Mouse (Mus musculus) limb, embryonic 11.5 days (tissue): Measurements from ENCODE around the gene Kctd5. TPM values are rescaled to one million over a fixed set of nuclear protein-coding genes. Genes with fewer than 3 reads are reported as not detected.

Source experiments
- ATAC-seq: fragments of 200-750 bp; cut with Nextera tagmentation; 2 replicates; pipeline ENCODE4 v1.8.0; 2017; ENCODE audit warnings: low read depth; ENCODE audit not compliant: insufficient number of reproducible peaks, low FRiP score, low TSS enrichment
- DNase-seq: peaks from one replicate; pipeline ENCODE4 v3.0.0-alpha.2; 2015; ENCODE audit warnings: low spot score
- H3K27ac ChIP-seq: fragments of 300-500 bp; sonication (generic); replicated peaks from 2 replicates; pipeline ENCODE4 v1.5.1; 2014; ENCODE audit warnings: low read depth, mild to moderate bottlenecking, low read length
- H3K27me3 ChIP-seq: fragments of 300-500 bp; sonication (generic); 2 replicates; pipeline ENCODE4 v1.6.1; 2014; ENCODE audit warnings: mild to moderate bottlenecking, low read length, mixed read lengths; ENCODE audit not compliant: control insufficient read depth, insufficient read depth
- H3K36me3 ChIP-seq: fragments of 300-500 bp; sonication (generic); 2 replicates; pipeline ENCODE4 v1.6.1; 2014; ENCODE audit warnings: mild to moderate bottlenecking, low read length, moderate library complexity, mixed read lengths; ENCODE audit not compliant: control insufficient read depth, insufficient read depth
- H3K4me1 ChIP-seq: fragments of 300-500 bp; sonication (generic); 2 replicates; pipeline ENCODE4 v1.6.1; 2014; ENCODE audit warnings: low read length, mixed read lengths; ENCODE audit not compliant: control insufficient read depth, insufficient read depth
- H3K4me2 ChIP-seq: fragments of 300-500 bp; sonication (generic); 2 replicates; pipeline ENCODE4 v1.6.1; 2014; ENCODE audit warnings: low read depth, mild to moderate bottlenecking, moderate library complexity; ENCODE audit not compliant: severe bottlenecking
- H3K4me3 ChIP-seq: fragments of 300-500 bp; sonication (generic); 2 replicates; pipeline ENCODE4 v1.5.1; 2014; ENCODE audit warnings: low read depth, low read length
- H3K9ac ChIP-seq: fragments of 300-500 bp; sonication (generic); 2 replicates; pipeline ENCODE4 v1.6.1; 2014; ENCODE audit warnings: mild to moderate bottlenecking, low read length
- H3K9me3 ChIP-seq: fragments of 300-500 bp; sonication (generic); 2 replicates; pipeline ENCODE4 v1.6.1; 2016; ENCODE audit warnings: low read length; ENCODE audit not compliant: control insufficient read depth
- WGBS: fragments of 180-500 bp; shearing (Covaris S2); extraction: QIAGEN DNeasy Blood & Tissue Kit; methylation state at CpG from one replicate; pipeline ENCODE4 v1.1.7; 2014; 5-methylcytosine and 5-hydroxymethylcytosine counted together
- polyA plus RNA-seq: library from polyadenylated mRNA; unstranded; fragments of >200 nt; fragmentation: Nextera tagmentation; extraction: Ambion mirVana; gene quantifications from 2 replicates; pipeline ENCODE4 v1.2.1, GENCODE M21; 2014

Gene Kctd5
- polyA plus RNA-seq = 89.6 and 91.3 TPM in 2 replicates

- Histone ChIP-seq H3K36me3 (no peaks in the 10 kb centered on the region), H3K27ac (no peak within 1 kb of the TSS), H3K4me3 (peak within 1 kb of the TSS; percentile 82), H3K4me2 (peak within 1 kb of the TSS; percentile 68), H3K27me3 (no peaks in the 10 kb centered on the region), H3K9me3 (no peaks in the 10 kb centered on the region), H3K4me1 (peaks cover 6% of the 10 kb centered on the region), H3K9ac (peak within 1 kb of the TSS; percentile 85)
- DNase-seq = peak; percentile 98
- under 1% methylated on average over 53 of the region's 62 CpGs for WGBS
- peak; percentile 96 for ATAC-seq
Measured at GRCm38 (mm10) chr17:24072919-24073696, at the start of gene Kctd5. Gene Kctd5, minus strand, starts transcription at chr17:24073485.

- WGBS = 92% methylated on average over 3 of the region's 3 CpGs
- ATAC-seq = no peak
Measured at GRCm38 (mm10) chr17:24119446-24119845, 46.2 kb upstream of the Kctd5 start.

GRCm38 (mm10) chr17:24113031-24113430, 39.7 kb upstream of the Kctd5 start:
- WGBS = 92% methylated on average over 4 of the region's 4 CpGs
- H3K9me3 ChIP-seq = no peaks in the 10 kb centered on the region
- ATAC-seq = no peak
- H3K27me3 ChIP-seq = no peaks in the 10 kb centered on the region
- no peak for DNase-seq
- H3K4me2 ChIP-seq = no peak overlapping the region
- H3K36me3 ChIP-seq = peaks cover 3% of the 10 kb centered on the region
- H3K9ac ChIP-seq = no peak overlapping the region
- H3K4me1 ChIP-seq = no peaks in the 10 kb centered on the region
- H3K4me3 ChIP-seq = no peak overlapping the region
- no peak overlapping the region for H3K27ac ChIP-seq

More at GRCm38 (mm10) chr17:24119446-24119845, 46.2 kb upstream of the Kctd5 start:
- DNase-seq = no peak
- no peak overlapping the region for H3K27ac ChIP-seq
- H3K4me3 ChIP-seq = no peak overlapping the region
- H3K4me1 ChIP-seq = no peaks in the 10 kb centered on the region
- no peaks in the 10 kb centered on the region for H3K27me3 ChIP-seq
- H3K9me3 ChIP-seq = no peaks in the 10 kb centered on the region
- H3K36me3 ChIP-seq = no peaks in the 10 kb centered on the region
- no peak overlapping the region for H3K4me2 ChIP-seq
- no peak overlapping the region for H3K9ac ChIP-seq

- H3K4me1 ChIP-seq = no peaks in the 10 kb centered on the region
- no peak overlapping the region for H3K27ac ChIP-seq
- H3K36me3 ChIP-seq = peaks cover 3% of the 10 kb centered on the region
- no peak overlapping the region for H3K4me3 ChIP-seq
- WGBS = 98% methylated on average over 1 of the region's 1 CpGs
- H3K27me3 ChIP-seq = no peaks in the 10 kb centered on the region
- ATAC-seq (no peak), DNase-seq (no peak)
- no peak overlapping the region for H3K4me2 ChIP-seq
- H3K9ac ChIP-seq = no peak overlapping the region
- no peaks in the 10 kb centered on the region for H3K9me3 ChIP-seq
Measured at GRCm38 (mm10) chr17:24111256-24111655, 38.0 kb upstream of the Kctd5 start.

GRCm38 (mm10) chr17:24108896-24109295, 35.6 kb upstream of the Kctd5 start:
- Histone ChIP-seq H3K4me3 (no peak overlapping the region), H3K27me3 (no peaks in the 10 kb centered on the region), H3K4me1 (no peaks in the 10 kb centered on the region), H3K4me2 (no peak overlapping the region), H3K9ac (no peak overlapping the region), H3K27ac (no peak overlapping the region), H3K9me3 (no peaks in the 10 kb centered on the region), H3K36me3 (peaks cover 5% of the 10 kb centered on the region)
- no peak for DNase-seq
- ATAC-seq = no peak
- 81% methylated on average over 1 of the region's 1 CpGs for WGBS

- 79% methylated on average over 2 of the region's 2 CpGs for WGBS
- ATAC-seq = no peak
- no peak for DNase-seq
- H3K9ac ChIP-seq = no peak overlapping the region
- H3K4me1 ChIP-seq = no peaks in the 10 kb centered on the region
- H3K4me2 ChIP-seq = no peak overlapping the region
- H3K36me3 ChIP-seq = peaks cover 5% of the 10 kb centered on the region; the same call in 1 of the 2 replicates
- no peaks in the 10 kb centered on the region for H3K27me3 ChIP-seq
- H3K4me3 ChIP-seq = no peak overlapping the region
- H3K9me3 ChIP-seq = no peaks in the 10 kb centered on the region
- no peak overlapping the region for H3K27ac ChIP-seq
Measured at GRCm38 (mm10) chr17:24105111-24105510, 31.8 kb upstream of the Kctd5 start.

- no peak overlapping the region for H3K9ac ChIP-seq
- H3K9me3 ChIP-seq = no peaks in the 10 kb centered on the region
- no peak overlapping the region for H3K27ac ChIP-seq
- no peak overlapping the region for H3K4me3 ChIP-seq
- peaks cover 2% of the 10 kb centered on the region; the same call in 1 of the 2 replicates for H3K36me3 ChIP-seq
- 93% methylated on average over 4 of the region's 4 CpGs for WGBS
- H3K4me2 ChIP-seq = no peak overlapping the region
- no peaks in the 10 kb centered on the region for H3K4me1 ChIP-seq
- no peak for DNase-seq
- H3K27me3 ChIP-seq = no peaks in the 10 kb centered on the region
- no peak for ATAC-seq
Measured at GRCm38 (mm10) chr17:24098354-24098753, 25.1 kb upstream of the Kctd5 start.

- DNase-seq (no peak), ATAC-seq (no peak)
- H3K4me2 ChIP-seq = no peak overlapping the region
- no peak overlapping the region for H3K9ac ChIP-seq
- H3K4me1 ChIP-seq = no peaks in the 10 kb centered on the region
- peaks cover 7% of the 10 kb centered on the region; the same call in 1 of the 2 replicates for H3K36me3 ChIP-seq
- H3K27me3 ChIP-seq = no peaks in the 10 kb centered on the region
- no peaks in the 10 kb centered on the region for H3K9me3 ChIP-seq
- H3K27ac ChIP-seq = no peak overlapping the region
- 100% methylated on average over 1 of the region's 1 CpGs for WGBS
- H3K4me3 ChIP-seq = no peak overlapping the region
Measured at GRCm38 (mm10) chr17:24090575-24090974, 17.3 kb upstream of the Kctd5 start.
